Mouse (Mus musculus): Measurements from ENCODE around the gene Ripor1. TPM values are rescaled to one million over a fixed set of nuclear protein-coding genes. Genes with fewer than 3 reads are reported as not detected.

The Ripor1 gene
- total and polyA plus RNA-seq, 3 experiments = 0.24 to 7.2 (median 1.7) TPM

DNA sequence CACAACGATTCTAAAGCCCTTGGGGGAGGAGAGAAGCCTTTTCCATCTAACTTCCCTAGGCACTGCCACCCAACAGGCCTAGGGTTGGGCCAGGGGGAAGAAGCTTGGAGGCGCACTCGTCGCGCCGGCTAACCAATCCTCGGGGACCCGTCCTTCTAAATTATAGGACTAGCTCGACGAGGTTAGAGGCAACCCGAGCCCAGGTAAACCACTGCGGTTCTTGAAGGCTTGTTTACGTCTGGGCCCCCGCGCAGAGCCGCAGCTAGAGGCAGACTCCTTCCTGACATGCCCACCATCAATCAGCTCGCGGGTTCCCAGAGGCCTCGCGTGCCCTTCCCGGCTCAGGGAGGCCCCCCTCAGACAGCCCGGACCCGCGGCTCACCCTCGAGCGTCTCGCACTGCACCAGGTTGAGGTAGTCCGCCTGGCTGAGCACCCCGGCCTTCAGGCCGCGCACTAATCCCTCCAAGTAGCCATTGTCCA, 39.6 kb upstream of the Ripor1 start:
- H3K4me3 ChIP-seq (replicated peaks in 1 of 3; ENCODE audit: low read depth in 2 of 3, low read length in 2 of 3, poor library complexity in 1 of 3) = peak overlapping the region; percentile 84 to 99 (median 90)
- H3K9me3 ChIP-seq (replicated peaks; ENCODE audit: low read length) = no peaks in the 10 kb centered on the region
- H3K4me1 ChIP-seq (ENCODE audit: control insufficient read depth in 1 of 2, insufficient read depth in 2 of 2) = peaks cover 4 to 31% of the 10 kb centered on the region in 2 experiments; a peak in 3 of 4 replicates
- H3K36me3 ChIP-seq (replicated peaks in 1 of 2; ENCODE audit: control insufficient read depth in 1 of 2, insufficient read depth in 1 of 2, low read length in 1 of 2) = peaks cover 0 to 24% of the 10 kb centered on the region in 2 experiments
- in situ Hi-C loops (cut with MboI; ENCODE audit: low pct_ligation_motif_present, low pct_unique_long_range_greater_than_20kb, low sequenced_read_pairs) = no loop called here
- peak overlapping the region; percentile 93 for H3K9ac ChIP-seq (ENCODE audit: insufficient read depth, low read depth)
- H3K27ac ChIP-seq (ENCODE audit: insufficient read depth, low read depth) = no peak overlapping the region
- H3K79me2 ChIP-seq (replicated peaks; ENCODE audit: control insufficient read depth, extremely low read depth, insufficient read depth, poor library complexity, severe bottlenecking) = no peaks in the 10 kb centered on the region
- dilution Hi-C loops (cut with MboI; ENCODE audit: extremely low pct_ligation_motif_present, extremely low pct_unique_long_range_greater_than_20kb, low sequenced_read_pairs) = no loop called here
- no peak for TF ChIP-seq CHD2 (IDR thresholded peaks at IDR 0.05; ENCODE audit: low read length)
- TF ChIP-seq ZNF384 (IDR thresholded peaks at IDR 0.05; ENCODE audit: low read depth, low read length) = no peak
- no peak for TF ChIP-seq TCF12 (IDR thresholded peaks at IDR 0.05; ENCODE audit: low read depth, low read length)
- no peak for TF ChIP-seq ZMIZ1 (IDR thresholded peaks at IDR 0.05; ENCODE audit: low read depth, low read length)
- no peak for TF ChIP-seq HCFC1 (IDR thresholded peaks at IDR 0.05; ENCODE audit: low read depth, low read length)
- TF ChIP-seq KAT2A (IDR thresholded peaks at IDR 0.05; ENCODE audit: insufficient replicate concordance, low read length) = no peak
- TF ChIP-seq MAX (IDR thresholded peaks at IDR 0.05; ENCODE audit: low read length) = no peak
- no peak for TF ChIP-seq GABPA (IDR thresholded peaks at IDR 0.05; ENCODE audit: insufficient replicate concordance, low read depth, low read length)
- no peak for TF ChIP-seq MEF2A (IDR thresholded peaks at IDR 0.05; ENCODE audit: borderline replicate concordance, low read depth, low read length)
- no peak for TF ChIP-seq E2F4 (IDR thresholded peaks at IDR 0.05; ENCODE audit: insufficient replicate concordance, low read depth, low read length)
- TF ChIP-seq SIN3A (IDR thresholded peaks at IDR 0.05; ENCODE audit: low read length) = no peak
- TF ChIP-seq ZKSCAN1 (IDR thresholded peaks at IDR 0.05; ENCODE audit: borderline replicate concordance, low read depth, low read length) = no peak
- TF ChIP-seq SMC3 (IDR thresholded peaks at IDR 0.05; ENCODE audit: low read depth, low read length) = no peak
- no peak for TF ChIP-seq ETS1 (conservative IDR thresholded peaks at IDR 0.05; ENCODE audit: low read depth, low read length)
- no peak for TF ChIP-seq PAX5 (IDR thresholded peaks at IDR 0.05; ENCODE audit: low read length)
- H3K4me2 ChIP-seq (ENCODE audit: insufficient read depth, low read depth, poor library complexity, severe bottlenecking) = peak overlapping the region; percentile 88
- peak; percentile 18 for DNase-seq (ENCODE audit: extremely low read depth)
- no peaks in the 10 kb centered on the region for H3K27me3 ChIP-seq (replicated peaks)

DNA sequence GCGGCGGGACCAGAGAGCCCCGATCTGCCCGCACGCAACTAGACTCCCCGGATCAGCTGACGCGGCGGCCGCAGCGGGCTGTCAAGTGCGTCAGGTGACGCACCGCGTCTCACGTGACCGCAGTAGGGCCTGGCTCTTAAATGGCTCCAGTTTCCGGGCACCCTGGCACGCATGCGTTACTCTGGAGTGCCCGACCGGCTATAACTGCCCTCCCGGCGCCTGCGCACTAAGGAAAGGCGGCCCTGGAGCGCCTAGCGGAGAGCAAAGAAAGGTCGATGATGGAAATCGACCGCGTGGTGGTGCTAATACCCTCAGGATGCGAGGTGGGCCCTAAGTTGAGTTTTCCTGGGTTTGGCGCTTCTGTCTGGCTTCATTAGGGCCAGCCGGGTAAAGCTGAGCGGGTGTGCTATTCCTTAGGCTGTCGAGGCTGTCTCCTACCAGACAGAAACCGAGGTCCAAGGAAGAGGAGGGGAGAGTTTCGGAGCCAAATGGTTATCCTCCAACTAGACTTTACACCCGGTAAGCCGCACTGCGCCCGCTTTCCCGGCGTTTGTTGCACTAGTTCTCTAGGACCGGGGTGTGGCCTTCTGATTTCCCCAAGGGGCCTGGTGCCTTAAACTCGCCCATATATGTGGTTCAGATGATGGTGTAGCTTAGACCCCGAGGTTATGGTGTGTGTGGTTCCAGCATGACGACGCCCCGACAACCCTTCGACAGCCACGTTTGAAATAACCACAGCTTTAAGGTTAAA, 38.9 kb upstream of the Ripor1 start, which contains the start of gene Atp6v0d1:
TSS of gene Atp6v0d1 (minus strand) at position 96 of the 751 bp plus-strand sequence.
- Histone ChIP-seq H3K27ac (ENCODE audit: insufficient read depth, low read depth) (no peak within 1 kb of the TSS), H3K27me3 (replicated peaks) (no peaks in the 10 kb centered on the region), H3K9ac (ENCODE audit: insufficient read depth, low read depth) (peak within 1 kb of the TSS; percentile 93), H3K9me3 (replicated peaks; ENCODE audit: low read length) (no peaks in the 10 kb centered on the region), H3K4me3 (replicated peaks in 1 of 3; ENCODE audit: low read depth in 2 of 3, low read length in 2 of 3, poor library complexity in 1 of 3) (peak within 1 kb of the TSS; percentile 84 to 99 (median 90)), H3K36me3 (replicated peaks in 1 of 2; ENCODE audit: control insufficient read depth in 1 of 2, insufficient read depth in 1 of 2, low read length in 1 of 2) (peaks cover 0 to 22% of the 10 kb centered on the region in 2 experiments), H3K4me1 (ENCODE audit: control insufficient read depth in 1 of 2, insufficient read depth in 2 of 2) (peaks cover 4 to 31% of the 10 kb centered on the region in 2 experiments; a peak in 3 of 4 replicates), H3K79me2 (replicated peaks; ENCODE audit: control insufficient read depth, extremely low read depth, insufficient read depth, poor library complexity, severe bottlenecking) (no peaks in the 10 kb centered on the region), H3K4me2 (ENCODE audit: insufficient read depth, low read depth, poor library complexity, severe bottlenecking) (peak within 1 kb of the TSS; percentile 88)
- dilution Hi-C loops (cut with MboI; ENCODE audit: extremely low pct_ligation_motif_present, extremely low pct_unique_long_range_greater_than_20kb, low sequenced_read_pairs) (no loop called here), in situ Hi-C loops (cut with MboI; ENCODE audit: low pct_ligation_motif_present, low pct_unique_long_range_greater_than_20kb, low sequenced_read_pairs) (no loop called here)
- peak; percentile 99 for DNase-seq (ENCODE audit: extremely low read depth)
- TF ChIP-seq MEF2A (IDR thresholded peaks at IDR 0.05; ENCODE audit: borderline replicate concordance, low read depth, low read length) = no peak
- no peak for TF ChIP-seq MAFK (IDR thresholded peaks at IDR 0.05; ENCODE audit: insufficient replicate concordance, low read length)
- TF ChIP-seq NELFE (IDR thresholded peaks at IDR 0.05; ENCODE audit: low read depth, low read length) = peak; percentile 74
- no peak for TF ChIP-seq E2F4 (IDR thresholded peaks at IDR 0.05; ENCODE audit: insufficient replicate concordance, low read depth, low read length)
- 0 out of 2 replicates have a peak, but pooled peaks have one; percentile 43 for TF ChIP-seq CHD1 (IDR thresholded peaks at IDR 0.05; ENCODE audit: low read depth, low read length)
- TF ChIP-seq CTCF (conservative IDR thresholded peaks at IDR 0.05 in 1 of 2, IDR thresholded peaks at IDR 0.05 in 1 of 2; ENCODE audit: low read depth in 2 of 2, low read length in 2 of 2) = peak in 1 of 2 experiments; percentile 95; a peak in 2 of 4 replicates
- TF ChIP-seq POLR2A (IDR thresholded peaks at IDR 0.05; ENCODE audit: low read depth, low read length) = peak; percentile 73
- no peak for TF ChIP-seq PAX5 (IDR thresholded peaks at IDR 0.05; ENCODE audit: low read length)
- TF ChIP-seq ZMIZ1 (IDR thresholded peaks at IDR 0.05; ENCODE audit: low read depth, low read length) = peak; percentile 28; the same call in 1 of the 2 replicates
- no peak for TF ChIP-seq ZC3H11A (IDR thresholded peaks at IDR 0.05; ENCODE audit: low read depth, low read length)
- TF ChIP-seq MAX (IDR thresholded peaks at IDR 0.05; ENCODE audit: low read length) = peak; percentile 93
- TF ChIP-seq RCOR1 (conservative IDR thresholded peaks at IDR 0.05; ENCODE audit: low read depth, low read length) = no peak
- peak; percentile 99 for TF ChIP-seq SIN3A (IDR thresholded peaks at IDR 0.05; ENCODE audit: low read length)
- TF ChIP-seq USF1 (IDR thresholded peaks at IDR 0.05; ENCODE audit: low read depth, low read length) = peak; percentile 96
- TF ChIP-seq MYC (IDR thresholded peaks at IDR 0.05; ENCODE audit: low read depth, low read length) = peak; percentile 61; the same call in 1 of the 2 replicates
- TF ChIP-seq ELF1 (IDR thresholded peaks at IDR 0.05; ENCODE audit: low read depth, low read length) = peak; percentile 91
- TF ChIP-seq UBTF (IDR thresholded peaks at IDR 0.05; ENCODE audit: low read depth, low read length) = peak; percentile 47; the same call in 1 of the 2 replicates
- peak; percentile 56 for TF ChIP-seq MXI1 (IDR thresholded peaks at IDR 0.05; ENCODE audit: low read depth, low read length)
- peak; percentile 63 for TF ChIP-seq TBP (conservative IDR thresholded peaks at IDR 0.05; ENCODE audit: low read depth, low read length)
- TF ChIP-seq RAD21 (IDR thresholded peaks at IDR 0.05; ENCODE audit: low read depth, low read length) = peak; percentile 71
- peak; percentile 99 for TF ChIP-seq BHLHE40 (IDR thresholded peaks at IDR 0.05; ENCODE audit: low read depth, low read length)

Data from CH12.LX (cell line).